ENCODE assay signal across 26 mouse cellular contexts in genomic region chrX:8002971-8003370, GRCm38 (mm10). TPM values are rescaled to one million over a fixed set of nuclear protein-coding genes. Genes with fewer than 3 reads are reported as not detected.
DNase-seq lines count a peak whose midpoint lies in the region; ATAC-seq and TF ChIP-seq lines count a peak whose summit lies in the region.
"Had no signal": no experiment of that assay in that cellular context is flagged by ENCODE, and none has a peak within 500 bp of the region (broad histone marks: within the 10 kb centered on the region; RNA-seq: fewer than 3 reads in every experiment).

No protein-coding gene starts in this region.

- no peaks in the 10 kb centered on the region for H3K36me3 ChIP-seq in liver, adult 2 months (ENCODE audit: control insufficient read depth, insufficient read depth, low read length)
- H3K36me3 ChIP-seq in E14TG2a.4 (ENCODE audit: insufficient read depth, low read length), result peaks cover 6% of the 10 kb centered on the region; the same call in 1 of the 2 replicates
- H3K36me3 ChIP-seq in forebrain, embryonic 11.5 days (ENCODE audit: control insufficient read depth, insufficient read depth, low read length), result no peaks in the 10 kb centered on the region
- H3K36me3 ChIP-seq: embryonic facial prominence, embryonic 10.5 days; heart, embryonic 10.5 days; hindbrain, embryonic 12.5 days had no signal

- no peak for ATAC-seq in forebrain, embryonic 11.5 days (replicated peaks; ENCODE audit: low FRiP score)
- ATAC-seq: forebrain, embryonic 14.5 days; hindbrain, embryonic 16.5 days; inflammation-experienced regulatory T-cells, adult 6 months; intestine, postnatal 0 days had no signal

- no peak for TF ChIP-seq POLR2A in liver, adult 2 months (IDR thresholded peaks at IDR 0.05; ENCODE audit: extremely low read depth, insufficient read depth, low read length)

- H3K9ac ChIP-seq in liver, adult 2 months (ENCODE audit: low read depth, low read length), result no peak overlapping the region
- H3K9ac ChIP-seq in forebrain, embryonic 11.5 days (ENCODE audit: low read length), result no peak overlapping the region
- H3K9ac ChIP-seq: hindbrain, embryonic 12.5 days had no signal

- H3K4me3 ChIP-seq in liver, adult 2 months (ENCODE audit: insufficient read depth, low read depth, low read length), result no peak overlapping the region
- 0 out of 2 replicates have a peak overlapping the region, but pooled peaks have one; percentile 23 for H3K4me3 ChIP-seq in E14TG2a.4 (replicated peaks; ENCODE audit: low read length)
- no peak overlapping the region for H3K4me3 ChIP-seq in forebrain, embryonic 11.5 days (ENCODE audit: low read depth, low read length)
- H3K4me3 ChIP-seq: embryonic facial prominence, embryonic 10.5 days; gastrocnemius, adult 2 months; heart, embryonic 10.5 days; hindbrain, embryonic 12.5 days had no signal

- no peak overlapping the region for H3K27ac ChIP-seq in liver, adult 2 months (replicated peaks; ENCODE audit: insufficient read depth, low read depth, low read length)
- no peak overlapping the region for H3K27ac ChIP-seq in forebrain, embryonic 11.5 days (ENCODE audit: low read depth, low read length)
- H3K27ac ChIP-seq: embryonic facial prominence, embryonic 10.5 days; gastrocnemius, adult 2 months; heart, embryonic 10.5 days; hindbrain, embryonic 12.5 days had no signal

- no peaks in the 10 kb centered on the region for H3K9me3 ChIP-seq in E14TG2a.4 (ENCODE audit: low read length)
- no peaks in the 10 kb centered on the region for H3K9me3 ChIP-seq in forebrain, embryonic 11.5 days (ENCODE audit: control insufficient read depth, low read length)
- H3K9me3 ChIP-seq: heart, embryonic 10.5 days; hindbrain, embryonic 12.5 days had no signal

- no peaks in the 10 kb centered on the region for H3K4me1 ChIP-seq in liver, adult 2 months (ENCODE audit: control insufficient read depth, insufficient read depth, low read length)
- peaks cover 53% of the 10 kb centered on the region for H3K4me1 ChIP-seq in E14TG2a.4 (replicated peaks; ENCODE audit: low read depth, low read length)
- H3K4me1 ChIP-seq in forebrain, embryonic 11.5 days (replicated peaks; ENCODE audit: control insufficient read depth, insufficient read depth, low read length), result no peaks in the 10 kb centered on the region
- H3K4me1 ChIP-seq: embryonic facial prominence, embryonic 10.5 days; heart, embryonic 10.5 days; hindbrain, embryonic 12.5 days had no signal

- no peaks in the 10 kb centered on the region for H3K27me3 ChIP-seq in liver, adult 2 months (ENCODE audit: control insufficient read depth, insufficient read depth, low read length)
- no peaks in the 10 kb centered on the region for H3K27me3 ChIP-seq in E14TG2a.4 (ENCODE audit: insufficient read depth, low read length)
- no peaks in the 10 kb centered on the region for H3K27me3 ChIP-seq in forebrain, embryonic 11.5 days (ENCODE audit: control insufficient read depth, insufficient read depth, low read length)
- H3K27me3 ChIP-seq: CH12.LX; hindbrain, embryonic 12.5 days had no signal

- 77% methylated on average over 4 of the region's 4 CpGs for WGBS in liver, adult 2 months
- 66% methylated on average over 4 of the region's 4 CpGs for WGBS in forebrain, embryonic 11.5 days

- peak; percentile 36 for DNase-seq in liver, adult 2 months (ENCODE audit: extremely low read depth, low read depth, low spot score)
- DNase-seq in liver (no peak), ES-CJ7 (ENCODE audit: low read depth, low spot score) (peak; percentile 88), ZHBTc4 (ENCODE audit: low read depth, low spot score) (peak; percentile 78)
- no peak for DNase-seq in thymus, postnatal 14 days
- no peak for DNase-seq in forebrain, embryonic 11.5 days (ENCODE audit: low spot score)
- DNase-seq: adrenal gland, postnatal 10 days; cerebellum, adult 11-12 months; cerebellum, adult 9-10 months; cerebellum, postnatal 36 days; gastrocnemius, adult 2 months; gastrocnemius, postnatal 25 days; heart, postnatal 10 days; heart, postnatal 4 days had no signal

- no peak for TF ChIP-seq CTCF in liver, adult 2 months (IDR thresholded peaks at IDR 0.05; ENCODE audit: low read depth, low read length)
- TF ChIP-seq CTCF in E14TG2a.4 (conservative IDR thresholded peaks at IDR 0.05; ENCODE audit: low read length), result 0 out of 2 replicates have a peak, but pooled peaks have one; percentile 4

- H3K79me2 ChIP-seq in liver, adult 2 months (ENCODE audit: control insufficient read depth, insufficient read depth, low read length), result no peaks in the 10 kb centered on the region

- H3K4me2 ChIP-seq in forebrain, embryonic 11.5 days (ENCODE audit: low read depth, low read length, severe bottlenecking), result no peak overlapping the region
- H3K4me2 ChIP-seq: hindbrain, embryonic 12.5 days had no signal

RNA-seq across cellular contexts. Expression of gene Glod5, which starts 15.3 kb away (rescaled TPM):
- not detected in 2 replicates for total RNA-seq in liver, adult 2 months (2014; rRNA removed)
- polyA plus RNA-seq in liver, adult 2 months (2012; rRNA removed), result not detected in 2 replicates
- polyA plus RNA-seq in forebrain, embryonic 11.5 days (2014; fragmentation: Nextera tagmentation; extraction: Ambion mirVana), result not detected in 2 replicates
- total RNA-seq: CH12.LX; gastrocnemius, adult 2 months; gastrocnemius, postnatal 25 days; granulocyte monocyte progenitor cell, adult 5-6 weeks; heart, postnatal 10 days; heart, postnatal 4 days had no signal
- polyA plus RNA-seq: embryonic facial prominence, embryonic 10.5 days; embryonic facial prominence, embryonic 14.5 days; heart, embryonic 10.5 days; heart, embryonic 14.5 days; hindbrain, embryonic 12.5 days; inflammation-experienced regulatory T-cells, adult 6 months had no signal

RNA-seq across cellular contexts. Expression of gene Gata1, which starts 25.1 kb away (rescaled TPM):
- 0.09 TPM in 1 of 2 replicates, not detected in the other for total RNA-seq in liver, adult 2 months (2014; rRNA removed)
- 0.06 TPM in 1 of 2 replicates, not detected in the other for polyA plus RNA-seq in liver, adult 2 months (2012; rRNA removed)
- 5.4 and 5.6 TPM in 2 replicates for polyA plus RNA-seq in forebrain, embryonic 11.5 days (2014; fragmentation: Nextera tagmentation; extraction: Ambion mirVana)
- total RNA-seq: gastrocnemius, adult 2 months; gastrocnemius, postnatal 25 days; heart, postnatal 10 days had no signal
- polyA plus RNA-seq: intestine, postnatal 0 days had no signal

RNA-seq across cellular contexts. Expression of gene Hdac6, which starts 55.3 kb away (rescaled TPM):
- 9.8 and 13.3 TPM in 2 replicates for total RNA-seq in liver, adult 2 months (2014; rRNA removed)
- polyA plus RNA-seq in liver, adult 2 months (2012; rRNA removed), result 17.5 and 19.8 TPM in 2 replicates
- 69.4 and 80.0 TPM in 2 replicates for polyA plus RNA-seq in forebrain, embryonic 11.5 days (2014; fragmentation: Nextera tagmentation; extraction: Ambion mirVana)

Comparison
In these comparisons a context has a peak if more than half of its experiments do, and no peak if none do; other contexts are left out.
1. DNase-seq: peak in liver, adult 2 months (single experiment), ES-CJ7 (single experiment) and ZHBTc4 (single experiment); none in liver (single experiment), thymus, postnatal 14 days (single experiment) and forebrain, embryonic 11.5 days (single experiment).